Mouse (Mus musculus) MEL (cell line): ENCODE results near the gene Corin. TPM values are rescaled to one million over a fixed set of nuclear protein-coding genes. Genes with fewer than 3 reads are reported as not detected.

Experiments
- DNase-seq: peaks from one replicate; pipeline ENCODE4 v3.0.0; 2011; ENCODE audit warnings: low read depth, low spot score
- H3K27ac ChIP-seq: 2 replicates; pipeline ENCODE4 v1.5.1; 2012; ENCODE audit warnings: low read depth, mild to moderate bottlenecking, control low read depth, low read length, moderate library complexity; ENCODE audit not compliant: control insufficient read depth
- H3K27me3 ChIP-seq, 2 experiments: fragments of 150-350 bp in 1 of 2; sonication (generic) in 1 of 2; 2 replicates each; pipeline ENCODE4 v1.6.1; 2012; ENCODE audit warnings: low read length in 2 of 2, mild to moderate bottlenecking in 2 of 2, improper control_type of control experiment in 1 of 2, moderate library complexity in 1 of 2; ENCODE audit not compliant: insufficient read depth in 2 of 2, control insufficient read depth in 1 of 2
- H3K36me3 ChIP-seq, 2 experiments: 2 replicates each; pipeline ENCODE4 v1.6.1; 2012 to 2014; ENCODE audit warnings: low read length in 2 of 2, improper control_type of control experiment in 1 of 2, inconsistent platforms in 1 of 2, mild to moderate bottlenecking in 1 of 2; ENCODE audit not compliant: insufficient read depth in 2 of 2, control insufficient read depth in 1 of 2
- H3K4me1 ChIP-seq, 2 experiments: fragments of 150-350 bp in 1 of 2; sonication (generic) in 1 of 2; 2 replicates each; pipeline ENCODE4 v1.6.1; 2012; ENCODE audit warnings: low read length in 2 of 2, improper control_type of control experiment in 1 of 2, mild to moderate bottlenecking in 1 of 2; ENCODE audit not compliant: insufficient read depth in 2 of 2, control insufficient read depth in 1 of 2
- H3K4me3 ChIP-seq, 2 experiments: fragments of 150-350 bp in 1 of 2; sonication (generic) in 1 of 2; 2 replicates each; pipeline ENCODE4 v1.5.1; 2012; ENCODE audit warnings: low read depth in 2 of 2, low read length in 2 of 2, mild to moderate bottlenecking in 2 of 2, moderate library complexity in 2 of 2, control low read depth in 1 of 2, improper control_type of control experiment in 1 of 2; ENCODE audit not compliant: control insufficient read depth in 1 of 2, insufficient read depth in 1 of 2
- H3K79me2 ChIP-seq: 2 replicates; pipeline ENCODE4 v1.6.1; 2012; ENCODE audit warnings: mild to moderate bottlenecking, low read length, moderate library complexity; ENCODE audit not compliant: control insufficient read depth, poor library complexity, insufficient read depth
- H3K9ac ChIP-seq: 2 replicates; pipeline ENCODE4 v1.6.1; 2012; ENCODE audit warnings: low read depth, mild to moderate bottlenecking, control low read depth, low read length, moderate library complexity; ENCODE audit not compliant: control insufficient read depth, poor library complexity, severe bottlenecking
- H3K9me3 ChIP-seq: fragments of 150-350 bp; sonication (generic); replicated peaks from 2 replicates; pipeline ENCODE4 v1.6.1; 2012; ENCODE audit warnings: mild to moderate bottlenecking, low read length, improper control_type of control experiment, moderate library complexity; ENCODE audit not compliant: insufficient read depth
- CHD1 ChIP-seq: IDR thresholded peaks from 2 replicates; pipeline ENCODE4 v1.6.1; 2012; ENCODE audit warnings: low read depth, mild to moderate bottlenecking, inconsistent platforms, low read length, improper control_type of control experiment
- CHD2 ChIP-seq: IDR thresholded peaks from 2 replicates; pipeline ENCODE4 v1.6.1; 2011; ENCODE audit warnings: low read length, improper control_type of control experiment
- CTCF ChIP-seq, 3 experiments: IDR thresholded peaks in 2 of 3; conservative IDR thresholded peaks in 1 of 3; 2 replicates each; pipeline ENCODE4 v1.5.1; 2011 to 2012; ENCODE audit warnings: low read length in 3 of 3, low read depth in 2 of 3, mild to moderate bottlenecking in 2 of 3, improper control_type of control experiment in 1 of 3, inconsistent platforms in 1 of 3, mixed read lengths in 1 of 3, moderate library complexity in 1 of 3; ENCODE audit not compliant: control insufficient read depth in 1 of 3, insufficient read depth in 1 of 3, poor library complexity in 1 of 3, severe bottlenecking in 1 of 3
- E2F4 ChIP-seq: IDR thresholded peaks from 2 replicates; pipeline ENCODE4 v1.6.1; 2011; ENCODE audit warnings: low read depth, low read length, improper control_type of control experiment, borderline replicate concordance
- ELF1 ChIP-seq: IDR thresholded peaks from 2 replicates; pipeline ENCODE4 v1.6.1; 2014; ENCODE audit warnings: low read depth, mild to moderate bottlenecking, inconsistent platforms, low read length, improper control_type of control experiment, moderate library complexity
- GABPA ChIP-seq: IDR thresholded peaks from 2 replicates; pipeline ENCODE4 v1.6.1; 2012; ENCODE audit warnings: low read depth, mild to moderate bottlenecking, inconsistent platforms, low read length, improper control_type of control experiment, moderate library complexity
- GATA1 ChIP-seq: IDR thresholded peaks from 2 replicates; pipeline ENCODE4 v1.6.1; 2011; ENCODE audit warnings: low read depth, low read length, improper control_type of control experiment
- HCFC1 ChIP-seq: IDR thresholded peaks from 2 replicates; pipeline ENCODE4 v1.6.1; 2012; ENCODE audit warnings: low read depth, mild to moderate bottlenecking, inconsistent platforms, low read length, improper control_type of control experiment, moderate library complexity
- JUND ChIP-seq: IDR thresholded peaks from 2 replicates; pipeline ENCODE4 v1.6.1; 2011; ENCODE audit warnings: low read depth, mild to moderate bottlenecking, improper control_type of control experiment, low read length
- KAT2A ChIP-seq: conservative IDR thresholded peaks from 2 replicates; pipeline ENCODE4 v1.6.1; 2012; ENCODE audit warnings: low read depth, low read length, improper control_type of control experiment, inconsistent platforms
- MAX ChIP-seq: IDR thresholded peaks from 2 replicates; pipeline ENCODE4 v1.6.1; 2011; ENCODE audit warnings: low read length, improper control_type of control experiment
- MEF2A ChIP-seq: IDR thresholded peaks from 2 replicates; pipeline ENCODE4 v1.6.1; 2014; ENCODE audit warnings: low read depth, mild to moderate bottlenecking, inconsistent platforms, low read length, improper control_type of control experiment; ENCODE audit not compliant: poor library complexity, insufficient replicate concordance, severe bottlenecking; ENCODE audit errors: extremely low read depth
- MXI1 ChIP-seq: IDR thresholded peaks from 2 replicates; pipeline ENCODE4 v1.6.1; 2011; ENCODE audit warnings: mild to moderate bottlenecking, low read depth, low read length, improper control_type of control experiment
- MYB ChIP-seq: IDR thresholded peaks from 2 replicates; pipeline ENCODE4 v1.6.1; 2011; ENCODE audit warnings: mild to moderate bottlenecking, low read depth, low read length, improper control_type of control experiment
- MYC ChIP-seq: IDR thresholded peaks from 2 replicates; pipeline ENCODE4 v1.6.1; 2011; ENCODE audit warnings: low read depth, mild to moderate bottlenecking, low read length, improper control_type of control experiment, moderate library complexity
- NRF1 ChIP-seq: IDR thresholded peaks from 2 replicates; pipeline ENCODE4 v1.6.1; 2014; ENCODE audit warnings: low read depth, mild to moderate bottlenecking, inconsistent platforms, low read length, improper control_type of control experiment, moderate library complexity; ENCODE audit not compliant: poor library complexity, insufficient read depth, severe bottlenecking
- POLR2AphosphoS2 ChIP-seq: IDR thresholded peaks from 2 replicates; pipeline ENCODE4 v1.6.1; 2011; ENCODE audit warnings: low read length, improper control_type of control experiment
- RAD21 ChIP-seq: IDR thresholded peaks from 2 replicates; pipeline ENCODE4 v1.6.1; 2011; ENCODE audit warnings: mild to moderate bottlenecking, low read depth, low read length, improper control_type of control experiment
- RCOR1 ChIP-seq: IDR thresholded peaks from 2 replicates; pipeline ENCODE4 v1.6.1; 2012; ENCODE audit warnings: low read depth, mild to moderate bottlenecking, inconsistent platforms, low read length, improper control_type of control experiment
- SIN3A ChIP-seq: IDR thresholded peaks from 2 replicates; pipeline ENCODE4 v1.6.1; 2012; ENCODE audit warnings: low read length, improper control_type of control experiment, inconsistent platforms
- SMC3 ChIP-seq: IDR thresholded peaks from 2 replicates; pipeline ENCODE4 v1.6.1; 2011; ENCODE audit warnings: low read depth, low read length, improper control_type of control experiment
- TBP ChIP-seq: IDR thresholded peaks from 2 replicates; pipeline ENCODE4 v1.8.0; 2011; ENCODE audit warnings: low read depth, low read length, improper control_type of control experiment
- TCF12 ChIP-seq: IDR thresholded peaks from 2 replicates; pipeline ENCODE4 v1.6.1; 2014; ENCODE audit warnings: low read depth, mild to moderate bottlenecking, inconsistent platforms, low read length, improper control_type of control experiment, moderate library complexity
- UBTF ChIP-seq: IDR thresholded peaks from 2 replicates; pipeline ENCODE4 v1.6.1; 2012; ENCODE audit warnings: low read depth, mild to moderate bottlenecking, inconsistent platforms, low read length, improper control_type of control experiment, moderate library complexity, borderline replicate concordance; ENCODE audit not compliant: insufficient read depth
- USF1 ChIP-seq: IDR thresholded peaks from 2 replicates; pipeline ENCODE4 v1.6.1; 2014; ENCODE audit warnings: low read depth, mild to moderate bottlenecking, inconsistent platforms, low read length, improper control_type of control experiment, moderate library complexity
- USF2 ChIP-seq, 2 experiments: IDR thresholded peaks; 2 replicates each; pipeline ENCODE4 v1.6.1; 2011 to 2012; ENCODE audit warnings: improper control_type of control experiment in 2 of 2, low read length in 2 of 2, borderline replicate concordance in 1 of 2, inconsistent platforms in 1 of 2, low read depth in 1 of 2, mild to moderate bottlenecking in 1 of 2; ENCODE audit not compliant: insufficient read depth in 1 of 2
- ZC3H11A ChIP-seq: IDR thresholded peaks from 2 replicates; pipeline ENCODE4 v1.6.1; 2012; ENCODE audit warnings: low read depth, mild to moderate bottlenecking, inconsistent platforms, low read length, improper control_type of control experiment
- ZNF384 ChIP-seq: IDR thresholded peaks from 2 replicates; pipeline ENCODE4 v1.6.1; 2012; ENCODE audit warnings: low read depth, mild to moderate bottlenecking, inconsistent platforms, low read length, improper control_type of control experiment
- polyA plus RNA-seq, 2 experiments: library from polyadenylated mRNA; stranded (reverse) in 1 of 2; unstranded in 1 of 2; fragments of >175 nt in 1 of 2; fragments of >200 nt in 1 of 2; gene quantifications; 2 replicates each; pipeline versions ENCODE4 v1.2.1 to v1.2.4; 2012; ENCODE audit warnings: low replicate concordance in 2 of 2, low read depth in 1 of 2; ENCODE audit not compliant: insufficient read length in 2 of 2, insufficient read depth in 1 of 2, missing spikeins in 1 of 2
- total RNA-seq: library from RNA; depleted of rRNA; stranded (reverse); fragments of 300-350 nt; gene quantifications from 2 replicates; pipeline ENCODE4 v1.2.3, GENCODE M21; 2012

Corin gene
- total and polyA plus RNA-seq, 3 experiments, result not detected

GRCm38 (mm10) chr5:72491232-72491631, 13.0 kb downstream of the Corin start:
- Histone ChIP-seq H3K27me3 (no peaks in the 10 kb centered on the region; a peak in 1 of 4 replicates), H3K9me3 (no peaks in the 10 kb centered on the region), H3K4me3 (no peak overlapping the region), H3K27ac (no peak overlapping the region), H3K9ac (no peak overlapping the region), H3K36me3 (no peaks in the 10 kb centered on the region), H3K4me1 (no peaks in the 10 kb centered on the region), H3K79me2 (no peaks in the 10 kb centered on the region)
- no peak for DNase-seq
- TF ChIP-seq USF1 (no peak), GATA1 (no peak), CHD1 (no peak), TCF12 (no peak), GABPA (no peak), SIN3A (no peak), ELF1 (no peak), KAT2A (no peak), UBTF (no peak), CTCF (IDR thresholded peaks at IDR 0.05 in 2 of 3, conservative IDR thresholded peaks at IDR 0.05 in 1 of 3; ENCODE audit: control insufficient read depth in 1 of 3, insufficient read depth in 1 of 3, low read depth in 2 of 3, low read length in 3 of 3, poor library complexity in 1 of 3, severe bottlenecking in 1 of 3) (no peak), JUND (no peak), CHD2 (no peak), MEF2A (no peak), MYB (no peak), USF2 (IDR thresholded peaks at IDR 0.05; ENCODE audit: borderline replicate concordance in 1 of 2, insufficient read depth in 1 of 2, low read depth in 1 of 2, low read length in 2 of 2) (no peak), HCFC1 (no peak), ZC3H11A (no peak), TBP (no peak), MXI1 (no peak), RCOR1 (no peak)

- H3K27ac ChIP-seq, result no peak overlapping the region
- DNase-seq, result no peak
These were observed 23.8 kb downstream of the Corin start for GRCm38 (mm10) chr5:72480456-72480855.

More at GRCm38 (mm10) chr5:72480456-72480855, 23.8 kb downstream of the Corin start:
- Histone ChIP-seq H3K4me3 (no peak overlapping the region), H3K4me1 (no peaks in the 10 kb centered on the region), H3K36me3 (no peaks in the 10 kb centered on the region), H3K9ac (no peak overlapping the region), H3K9me3 (no peaks in the 10 kb centered on the region), H3K79me2 (no peaks in the 10 kb centered on the region), H3K27me3 (peaks cover 1 to 2% of the 10 kb centered on the region in 2 experiments; a peak in 1 of 4 replicates)
- TF ChIP-seq SIN3A (no peak), MAX (no peak), POLR2AphosphoS2 (no peak), RCOR1 (no peak), GATA1 (no peak), TCF12 (no peak), KAT2A (no peak), SMC3 (no peak), MYC (no peak), E2F4 (no peak), RAD21 (no peak), NRF1 (no peak), ZNF384 (no peak), GABPA (no peak)
